Mouse (Mus musculus) bone marrow macrophage, adult 2 months (primary cell): ENCODE measurements around the gene Scrn2.

ENCODE experiments used
- CTCF ChIP-seq: IDR thresholded peaks from 2 replicates; pipeline ENCODE4 v1.5.1; 2012; ENCODE audit warnings: low read depth, mild to moderate bottlenecking, low read length, moderate library complexity
- POLR2A ChIP-seq: IDR thresholded peaks from 2 replicates; pipeline ENCODE4 v1.6.1; 2012; ENCODE audit warnings: mild to moderate bottlenecking, low read depth, low read length, borderline replicate concordance

DNA sequence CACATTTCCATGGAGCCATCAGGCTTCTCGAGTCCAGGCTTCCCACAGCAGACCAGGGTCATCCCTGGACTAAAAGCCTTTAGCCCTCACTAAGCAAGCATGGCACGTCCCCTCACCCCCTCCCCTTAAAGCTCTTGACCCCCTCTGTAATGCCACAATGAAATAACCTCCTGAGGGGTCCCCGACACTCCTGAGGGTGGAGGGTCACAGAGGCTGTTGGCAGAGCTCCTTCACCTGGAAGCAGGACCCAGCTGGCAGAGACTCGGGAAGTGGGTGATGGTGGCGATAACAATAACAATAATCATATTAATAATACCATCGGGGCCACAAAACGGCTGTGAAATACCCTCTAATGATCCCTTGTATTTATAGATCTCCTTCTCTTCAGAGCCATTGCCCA is 46.9 kb upstream of the Scrn2 start, which contains the start of gene Sp2:
- no peak for TF ChIP-seq POLR2A
- no peak for TF ChIP-seq CTCF
